Mouse (Mus musculus) MEL (cell line): Measurements from ENCODE around the gene Styx. TPM values are rescaled to one million over a fixed set of nuclear protein-coding genes. Genes with fewer than 3 reads are reported as not detected.

Experiments used
- DNase-seq: peaks from one replicate; pipeline ENCODE4 v3.0.0; 2011; ENCODE audit warnings: low read depth, low spot score
- H3K27ac ChIP-seq: 2 replicates; pipeline ENCODE4 v1.5.1; 2012; ENCODE audit warnings: low read depth, mild to moderate bottlenecking, control low read depth, low read length, moderate library complexity; ENCODE audit not compliant: control insufficient read depth
- H3K27me3 ChIP-seq, 2 experiments: fragments of 150-350 bp in 1 of 2; sonication (generic) in 1 of 2; 2 replicates each; pipeline ENCODE4 v1.6.1; 2012; ENCODE audit warnings: low read length in 2 of 2, mild to moderate bottlenecking in 2 of 2, improper control_type of control experiment in 1 of 2, moderate library complexity in 1 of 2; ENCODE audit not compliant: insufficient read depth in 2 of 2, control insufficient read depth in 1 of 2
- H3K36me3 ChIP-seq, 2 experiments: 2 replicates each; pipeline ENCODE4 v1.6.1; 2012 to 2014; ENCODE audit warnings: low read length in 2 of 2, improper control_type of control experiment in 1 of 2, inconsistent platforms in 1 of 2, mild to moderate bottlenecking in 1 of 2; ENCODE audit not compliant: insufficient read depth in 2 of 2, control insufficient read depth in 1 of 2
- H3K4me1 ChIP-seq, 2 experiments: fragments of 150-350 bp in 1 of 2; sonication (generic) in 1 of 2; 2 replicates each; pipeline ENCODE4 v1.6.1; 2012; ENCODE audit warnings: low read length in 2 of 2, improper control_type of control experiment in 1 of 2, mild to moderate bottlenecking in 1 of 2; ENCODE audit not compliant: insufficient read depth in 2 of 2, control insufficient read depth in 1 of 2
- H3K4me3 ChIP-seq, 2 experiments: fragments of 150-350 bp in 1 of 2; sonication (generic) in 1 of 2; 2 replicates each; pipeline ENCODE4 v1.5.1; 2012; ENCODE audit warnings: low read depth in 2 of 2, low read length in 2 of 2, mild to moderate bottlenecking in 2 of 2, moderate library complexity in 2 of 2, control low read depth in 1 of 2, improper control_type of control experiment in 1 of 2; ENCODE audit not compliant: control insufficient read depth in 1 of 2, insufficient read depth in 1 of 2
- H3K79me2 ChIP-seq: 2 replicates; pipeline ENCODE4 v1.6.1; 2012; ENCODE audit warnings: mild to moderate bottlenecking, low read length, moderate library complexity; ENCODE audit not compliant: control insufficient read depth, poor library complexity, insufficient read depth
- H3K9ac ChIP-seq: 2 replicates; pipeline ENCODE4 v1.6.1; 2012; ENCODE audit warnings: low read depth, mild to moderate bottlenecking, control low read depth, low read length, moderate library complexity; ENCODE audit not compliant: control insufficient read depth, poor library complexity, severe bottlenecking
- H3K9me3 ChIP-seq: fragments of 150-350 bp; sonication (generic); replicated peaks from 2 replicates; pipeline ENCODE4 v1.6.1; 2012; ENCODE audit warnings: mild to moderate bottlenecking, low read length, improper control_type of control experiment, moderate library complexity; ENCODE audit not compliant: insufficient read depth
- CHD1 ChIP-seq: IDR thresholded peaks from 2 replicates; pipeline ENCODE4 v1.6.1; 2012; ENCODE audit warnings: low read depth, mild to moderate bottlenecking, inconsistent platforms, low read length, improper control_type of control experiment
- CHD2 ChIP-seq: IDR thresholded peaks from 2 replicates; pipeline ENCODE4 v1.6.1; 2011; ENCODE audit warnings: low read length, improper control_type of control experiment
- CTCF ChIP-seq, 3 experiments: IDR thresholded peaks in 2 of 3; conservative IDR thresholded peaks in 1 of 3; 2 replicates each; pipeline ENCODE4 v1.5.1; 2011 to 2012; ENCODE audit warnings: low read length in 3 of 3, low read depth in 2 of 3, mild to moderate bottlenecking in 2 of 3, improper control_type of control experiment in 1 of 3, inconsistent platforms in 1 of 3, mixed read lengths in 1 of 3, moderate library complexity in 1 of 3; ENCODE audit not compliant: control insufficient read depth in 1 of 3, insufficient read depth in 1 of 3, poor library complexity in 1 of 3, severe bottlenecking in 1 of 3
- E2F4 ChIP-seq: IDR thresholded peaks from 2 replicates; pipeline ENCODE4 v1.6.1; 2011; ENCODE audit warnings: low read depth, low read length, improper control_type of control experiment, borderline replicate concordance
- ELF1 ChIP-seq: IDR thresholded peaks from 2 replicates; pipeline ENCODE4 v1.6.1; 2014; ENCODE audit warnings: low read depth, mild to moderate bottlenecking, inconsistent platforms, low read length, improper control_type of control experiment, moderate library complexity
- EP300 ChIP-seq, 2 experiments: IDR thresholded peaks; 2 replicates each; pipeline ENCODE4 v1.6.1; 2011; ENCODE audit warnings: improper control_type of control experiment in 2 of 2, low read length in 2 of 2, low read depth in 1 of 2, mild to moderate bottlenecking in 1 of 2
- ETS1 ChIP-seq: IDR thresholded peaks from 2 replicates; pipeline ENCODE4 v1.6.1; 2012; ENCODE audit warnings: low read depth, mild to moderate bottlenecking, inconsistent platforms, low read length, improper control_type of control experiment, moderate library complexity
- GABPA ChIP-seq: IDR thresholded peaks from 2 replicates; pipeline ENCODE4 v1.6.1; 2012; ENCODE audit warnings: low read depth, mild to moderate bottlenecking, inconsistent platforms, low read length, improper control_type of control experiment, moderate library complexity
- GATA1 ChIP-seq: IDR thresholded peaks from 2 replicates; pipeline ENCODE4 v1.6.1; 2011; ENCODE audit warnings: low read depth, low read length, improper control_type of control experiment
- HCFC1 ChIP-seq: IDR thresholded peaks from 2 replicates; pipeline ENCODE4 v1.6.1; 2012; ENCODE audit warnings: low read depth, mild to moderate bottlenecking, inconsistent platforms, low read length, improper control_type of control experiment, moderate library complexity
- KAT2A ChIP-seq: conservative IDR thresholded peaks from 2 replicates; pipeline ENCODE4 v1.6.1; 2012; ENCODE audit warnings: low read depth, low read length, improper control_type of control experiment, inconsistent platforms
- MAFK ChIP-seq: IDR thresholded peaks from 2 replicates; pipeline ENCODE4 v1.6.1; 2011; ENCODE audit warnings: low read depth, mild to moderate bottlenecking, low read length, improper control_type of control experiment, borderline replicate concordance
- MAX ChIP-seq: IDR thresholded peaks from 2 replicates; pipeline ENCODE4 v1.6.1; 2011; ENCODE audit warnings: low read length, improper control_type of control experiment
- MEF2A ChIP-seq: IDR thresholded peaks from 2 replicates; pipeline ENCODE4 v1.6.1; 2014; ENCODE audit warnings: low read depth, mild to moderate bottlenecking, inconsistent platforms, low read length, improper control_type of control experiment; ENCODE audit not compliant: poor library complexity, insufficient replicate concordance, severe bottlenecking; ENCODE audit errors: extremely low read depth
- MXI1 ChIP-seq: IDR thresholded peaks from 2 replicates; pipeline ENCODE4 v1.6.1; 2011; ENCODE audit warnings: mild to moderate bottlenecking, low read depth, low read length, improper control_type of control experiment
- MYB ChIP-seq: IDR thresholded peaks from 2 replicates; pipeline ENCODE4 v1.6.1; 2011; ENCODE audit warnings: mild to moderate bottlenecking, low read depth, low read length, improper control_type of control experiment
- MYC ChIP-seq: IDR thresholded peaks from 2 replicates; pipeline ENCODE4 v1.6.1; 2011; ENCODE audit warnings: low read depth, mild to moderate bottlenecking, low read length, improper control_type of control experiment, moderate library complexity
- NELFE ChIP-seq: IDR thresholded peaks from 2 replicates; pipeline ENCODE4 v1.6.1; 2011; ENCODE audit warnings: low read depth, low read length, improper control_type of control experiment
- POLR2A ChIP-seq, 2 experiments: IDR thresholded peaks; 2 replicates each; pipeline ENCODE4 v1.6.1; 2011 to 2012; ENCODE audit warnings: low read length in 2 of 2, mild to moderate bottlenecking in 2 of 2, control low read depth in 1 of 2, improper control_type of control experiment in 1 of 2, low read depth in 1 of 2, moderate library complexity in 1 of 2; ENCODE audit not compliant: control insufficient read depth in 1 of 2, insufficient read depth in 1 of 2, poor library complexity in 1 of 2
- RAD21 ChIP-seq: IDR thresholded peaks from 2 replicates; pipeline ENCODE4 v1.6.1; 2011; ENCODE audit warnings: mild to moderate bottlenecking, low read depth, low read length, improper control_type of control experiment
- RCOR1 ChIP-seq: IDR thresholded peaks from 2 replicates; pipeline ENCODE4 v1.6.1; 2012; ENCODE audit warnings: low read depth, mild to moderate bottlenecking, inconsistent platforms, low read length, improper control_type of control experiment
- SIN3A ChIP-seq: IDR thresholded peaks from 2 replicates; pipeline ENCODE4 v1.6.1; 2012; ENCODE audit warnings: low read length, improper control_type of control experiment, inconsistent platforms
- SMC3 ChIP-seq: IDR thresholded peaks from 2 replicates; pipeline ENCODE4 v1.6.1; 2011; ENCODE audit warnings: low read depth, low read length, improper control_type of control experiment
- TAL1 ChIP-seq: IDR thresholded peaks from 2 replicates; pipeline ENCODE4 v1.6.1; 2012; ENCODE audit warnings: mild to moderate bottlenecking, inconsistent platforms, low read length, moderate library complexity, mixed read lengths
- ZKSCAN1 ChIP-seq: IDR thresholded peaks from 2 replicates; pipeline ENCODE4 v1.6.1; 2012; ENCODE audit warnings: low read depth, mild to moderate bottlenecking, inconsistent platforms, low read length, improper control_type of control experiment, moderate library complexity
- ZMIZ1 ChIP-seq: IDR thresholded peaks from 2 replicates; pipeline ENCODE4 v1.6.1; 2012; ENCODE audit warnings: low read depth, mild to moderate bottlenecking, inconsistent platforms, low read length, improper control_type of control experiment, moderate library complexity
- ZNF384 ChIP-seq: IDR thresholded peaks from 2 replicates; pipeline ENCODE4 v1.6.1; 2012; ENCODE audit warnings: low read depth, mild to moderate bottlenecking, inconsistent platforms, low read length, improper control_type of control experiment
- polyA plus RNA-seq, 2 experiments: library from polyadenylated mRNA; stranded (reverse) in 1 of 2; unstranded in 1 of 2; fragments of >175 nt in 1 of 2; fragments of >200 nt in 1 of 2; gene quantifications; 2 replicates each; pipeline versions ENCODE4 v1.2.1 to v1.2.4; 2012; ENCODE audit warnings: low replicate concordance in 2 of 2, low read depth in 1 of 2; ENCODE audit not compliant: insufficient read length in 2 of 2, insufficient read depth in 1 of 2, missing spikeins in 1 of 2
- total RNA-seq: library from RNA; depleted of rRNA; stranded (reverse); fragments of 300-350 nt; gene quantifications from 2 replicates; pipeline ENCODE4 v1.2.3, GENCODE M21; 2012

The Styx gene
- total and polyA plus RNA-seq, 3 experiments = 18.0 to 27.2 TPM; not detected in 1

DNA sequence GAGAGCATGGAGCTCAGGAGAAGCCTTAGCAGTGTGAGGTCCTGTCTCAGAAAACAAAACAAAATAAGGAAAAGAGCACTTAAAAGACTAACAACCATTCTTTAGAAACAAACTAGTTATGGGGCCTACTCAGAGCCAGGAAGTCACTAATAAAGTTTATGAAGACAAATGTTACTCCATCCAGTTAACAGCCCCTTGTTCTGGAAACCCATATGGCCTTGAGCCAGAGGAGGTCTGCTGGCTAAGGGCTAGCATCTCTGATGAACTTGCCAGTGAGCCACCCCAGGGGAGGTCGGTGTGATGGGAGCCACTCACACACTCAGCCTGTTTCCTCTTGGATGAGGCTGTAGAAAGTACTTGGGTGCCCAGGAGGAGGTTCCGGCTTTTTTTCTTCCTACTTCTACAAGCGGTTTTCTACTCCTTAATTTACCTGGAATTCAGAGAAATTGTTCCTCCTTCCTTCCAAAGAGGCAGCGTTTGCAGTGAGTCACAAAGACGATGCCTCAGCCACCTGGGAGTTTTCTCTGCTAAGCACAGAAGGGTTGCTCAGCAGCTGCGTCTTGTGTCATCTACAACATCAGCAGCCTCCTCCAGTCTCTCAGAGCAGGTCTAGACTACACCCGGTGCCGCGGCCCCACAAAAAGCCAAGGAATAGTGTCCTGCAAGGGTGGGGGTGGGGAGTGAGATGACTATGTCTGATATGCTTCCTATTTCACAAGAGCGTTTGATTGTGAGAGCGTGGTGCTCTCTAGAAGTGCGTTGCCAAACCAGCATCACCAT is 92.1 kb downstream of the Styx start:
- no peak overlapping the region for H3K9ac ChIP-seq
- no peaks in the 10 kb centered on the region for H3K4me1 ChIP-seq

DNA sequence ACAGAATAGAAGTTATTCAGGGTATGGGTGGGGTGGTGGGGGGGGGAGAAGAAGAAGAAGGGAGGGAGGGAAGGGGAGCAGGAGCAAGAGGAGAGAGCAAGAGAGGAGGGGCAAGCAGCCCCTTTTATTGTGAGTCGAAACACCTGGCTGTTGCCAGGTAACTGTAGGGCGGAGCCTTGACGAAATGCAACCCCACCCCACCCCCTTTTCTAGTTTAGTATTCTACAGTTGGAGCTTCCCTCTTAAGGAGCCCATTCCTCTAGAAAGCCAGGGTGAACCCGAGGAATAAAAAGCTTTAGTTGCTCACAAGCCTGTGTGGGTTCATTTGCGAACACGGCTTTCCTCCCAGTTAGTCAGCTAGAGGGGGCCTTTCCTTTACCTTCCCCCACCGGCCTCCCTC is 94.0 kb downstream of the Styx start:
- no peak overlapping the region for H3K4me3 ChIP-seq
- H3K9ac ChIP-seq = no peak overlapping the region
- H3K4me1 ChIP-seq = no peaks in the 10 kb centered on the region
- H3K36me3 ChIP-seq = no peaks in the 10 kb centered on the region
- no peak for DNase-seq
- H3K9me3 ChIP-seq = no peaks in the 10 kb centered on the region
- no peak overlapping the region for H3K27ac ChIP-seq
- TF ChIP-seq RCOR1 (no peak), SMC3 (no peak), MYB (no peak), MAX (no peak), ZKSCAN1 (no peak), HCFC1 (no peak), KAT2A (no peak), ZNF384 (no peak), MYC (no peak), MXI1 (no peak), SIN3A (no peak), MAFK (no peak), MEF2A (no peak), E2F4 (no peak), GABPA (no peak), EP300 (IDR thresholded peaks at IDR 0.05; ENCODE audit: low read depth in 1 of 2, low read length in 2 of 2) (no peak), ELF1 (no peak), NELFE (no peak)
- H3K79me2 ChIP-seq = no peaks in the 10 kb centered on the region
- no peaks in the 10 kb centered on the region; a peak in 1 of 4 replicates for H3K27me3 ChIP-seq

More for the DNA sequence above, 92.1 kb downstream of the Styx start:
- H3K4me3 ChIP-seq = no peak overlapping the region
- no peaks in the 10 kb centered on the region; a peak in 1 of 4 replicates for H3K27me3 ChIP-seq
- H3K9me3 ChIP-seq = no peaks in the 10 kb centered on the region
- H3K79me2 ChIP-seq = no peaks in the 10 kb centered on the region
- no peak overlapping the region for H3K27ac ChIP-seq
- TF ChIP-seq CTCF (IDR thresholded peaks at IDR 0.05 in 2 of 3, conservative IDR thresholded peaks at IDR 0.05 in 1 of 3; ENCODE audit: control insufficient read depth in 1 of 3, insufficient read depth in 1 of 3, low read depth in 2 of 3, low read length in 3 of 3, poor library complexity in 1 of 3, severe bottlenecking in 1 of 3) = no peak
- no peak for TF ChIP-seq ZMIZ1
- TF ChIP-seq CHD1 = no peak
- TF ChIP-seq TAL1 = no peak
- no peak for TF ChIP-seq POLR2A (IDR thresholded peaks at IDR 0.05; ENCODE audit: control insufficient read depth in 1 of 2, insufficient read depth in 1 of 2, low read depth in 1 of 2, low read length in 2 of 2, poor library complexity in 1 of 2)
- TF ChIP-seq ETS1 = no peak
- TF ChIP-seq GATA1 = no peak
- TF ChIP-seq RAD21 = no peak
- TF ChIP-seq ZKSCAN1 = no peak
- no peak for TF ChIP-seq SMC3
- TF ChIP-seq CHD2 = no peak
- no peaks in the 10 kb centered on the region for H3K36me3 ChIP-seq
- no peak for DNase-seq
